Mouse (Mus musculus) naive thymus-derived CD4-positive, alpha-beta T cell, adult 2 months (primary cell): Measurements from ENCODE around the gene Pip4k2b.
"Not testable (repeated sequence)": the region's sequence is repeated elsewhere in the genome, so short reads cannot be mapped to it uniquely, and the experiment has no call there.

Experiments
- DNase-seq: peaks from one replicate; pipeline ENCODE4 v3.0.0-alpha.2; 2011; ENCODE audit warnings: low read depth

Gene Pip4k2b

GRCm38 (mm10) chr11:97748496-97748895, 4.0 kb upstream of the Pip4k2b start:
- no peak for DNase-seq

- DNase-seq: no peak
These were observed 3.3 kb upstream of the Pip4k2b start for GRCm38 (mm10) chr11:97747773-97748172.

DNA sequence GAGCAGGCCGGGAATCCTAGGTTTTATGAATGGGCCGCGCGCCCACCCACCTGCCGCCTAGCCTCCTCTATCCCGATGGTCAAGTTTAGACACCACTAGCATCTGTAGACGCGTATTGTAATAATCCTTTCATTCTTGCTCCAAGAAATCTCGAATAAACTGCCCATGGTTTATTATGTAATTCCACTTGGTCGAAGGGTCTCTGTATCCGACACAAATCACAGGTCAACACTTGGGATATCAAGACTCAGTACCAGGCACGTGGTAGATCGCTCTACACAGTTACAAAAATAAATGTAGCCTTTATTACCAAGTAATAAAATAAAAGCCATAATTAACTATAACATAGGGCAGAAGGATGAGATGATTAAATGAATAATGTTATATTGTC, 822 bp upstream of the Pip4k2b start:
- DNase-seq: no peak

- DNase-seq: peak; percentile 98
These were observed 320 bp upstream of the Pip4k2b start for GRCm38 (mm10) chr11:97744718-97745330.

GRCm38 (mm10) chr11:97743423-97743822, 1.1 kb downstream of the Pip4k2b start:
- DNase-seq: peak; percentile 46

GRCm38 (mm10) chr11:97742591-97742990, 1.9 kb downstream of the Pip4k2b start:
- DNase-seq: no peak

GRCm38 (mm10) chr11:97742157-97742556, 2.3 kb downstream of the Pip4k2b start:
- no peak for DNase-seq

GRCm38 (mm10) chr11:97740190-97740589, 4.3 kb downstream of the Pip4k2b start:
- DNase-seq: no peak

DNA sequence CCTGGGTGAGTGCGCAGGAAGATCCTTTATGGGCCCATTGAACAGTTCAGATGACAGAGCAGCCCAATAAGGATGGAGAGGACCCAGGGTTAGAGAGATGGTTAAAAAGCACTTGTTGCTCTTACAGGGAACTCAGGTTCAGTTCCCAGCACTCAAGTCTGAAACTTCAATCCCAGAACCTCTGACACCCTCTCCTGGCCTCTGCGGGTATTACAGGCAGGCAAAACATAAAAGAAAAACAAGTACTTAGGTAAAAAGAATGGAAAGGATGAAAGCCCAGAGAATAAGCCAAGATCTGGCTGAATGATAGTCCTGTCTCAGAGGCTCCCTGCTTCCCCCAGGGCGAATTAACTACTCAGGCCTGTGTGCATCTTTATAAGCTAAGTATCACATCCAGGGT, 5.3 kb downstream of the Pip4k2b start:
- DNase-seq: peak; percentile 53

DNA sequence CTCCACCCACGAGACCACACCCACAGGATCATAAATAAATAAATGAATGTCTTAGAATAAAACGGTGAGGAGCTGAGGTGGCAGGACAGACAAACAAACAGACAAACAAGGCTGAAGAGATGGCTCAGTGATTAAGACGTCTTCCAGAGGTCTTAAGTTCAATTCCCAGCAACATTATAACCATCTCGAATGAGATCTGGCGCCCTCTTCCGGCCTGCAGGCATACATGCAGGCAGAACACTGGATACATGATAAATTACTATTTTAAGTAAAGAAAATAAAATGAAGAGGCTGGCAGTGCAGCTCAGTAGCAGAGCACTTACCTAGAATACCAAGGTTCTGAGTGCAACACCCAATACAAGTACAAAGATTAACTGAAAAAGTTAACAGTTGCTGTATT, 5.8 kb downstream of the Pip4k2b start:
- peak; percentile 63 for DNase-seq

GRCm38 (mm10) chr11:97737600-97737999, 6.9 kb downstream of the Pip4k2b start:
- DNase-seq: no peak

DNA sequence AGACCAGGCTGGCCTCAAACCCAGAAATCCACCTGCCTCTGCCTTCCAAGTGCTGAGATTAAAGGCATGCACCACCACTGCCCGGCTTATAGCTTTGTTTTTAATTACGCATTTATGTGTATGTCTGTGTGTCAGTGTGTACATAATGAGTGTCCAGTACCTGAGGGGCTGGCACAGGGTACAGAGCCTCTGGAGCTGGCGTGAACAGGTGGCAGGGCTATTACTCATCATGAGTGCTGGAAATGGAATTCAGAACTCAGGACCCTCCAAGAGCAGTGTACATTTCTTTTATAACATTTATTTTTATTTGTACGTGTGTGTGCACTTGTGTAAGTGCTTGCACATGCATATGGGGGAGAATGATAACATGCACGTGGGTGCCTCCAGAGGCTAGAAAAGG, 7.9 kb downstream of the Pip4k2b start:
- no peak for DNase-seq

- not testable (repeated sequence) for DNase-seq
These were observed 9.7 kb downstream of the Pip4k2b start for GRCm38 (mm10) chr11:97734810-97735209.

DNA sequence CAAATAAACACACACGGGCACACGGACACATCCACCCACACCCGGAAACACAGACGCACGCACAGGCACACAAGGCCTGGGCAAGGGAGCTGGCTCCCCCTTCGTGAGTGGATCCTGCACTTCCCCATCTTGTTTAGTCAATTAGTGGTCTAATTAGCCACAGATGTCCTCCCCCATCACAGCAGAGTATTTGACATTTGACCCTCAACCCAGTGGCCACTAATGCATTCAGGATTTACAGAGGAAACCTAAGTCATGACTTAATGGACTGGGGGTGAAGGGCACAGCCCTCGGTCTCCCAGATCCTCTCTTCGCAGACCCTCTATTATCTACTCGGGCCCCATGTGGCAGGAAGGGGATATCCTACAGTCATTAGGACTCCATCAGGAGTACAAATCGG, 10.8 kb downstream of the Pip4k2b start:
- DNase-seq: no peak

GRCm38 (mm10) chr11:97728730-97729129, 15.8 kb downstream of the Pip4k2b start:
- peak; percentile 65 for DNase-seq

DNA sequence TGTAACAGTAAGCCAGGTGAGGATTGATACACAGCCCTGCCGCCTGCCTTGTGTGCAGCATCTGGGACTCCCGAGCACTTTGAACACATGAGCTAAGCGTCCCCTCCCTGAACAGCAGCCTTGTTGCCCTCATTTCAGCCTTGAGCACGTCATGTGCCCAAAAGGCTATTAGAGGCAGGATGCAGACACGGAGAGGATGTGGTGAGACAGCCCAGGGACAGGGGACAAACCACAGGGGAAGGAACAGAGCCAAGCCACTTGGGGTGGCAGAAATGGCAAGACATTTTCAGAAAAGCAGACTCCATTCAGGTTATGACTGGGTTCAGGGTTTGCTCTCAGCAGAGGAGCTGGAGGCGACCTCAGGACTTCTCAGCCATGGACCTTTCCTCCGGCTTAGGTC, 16.2 kb downstream of the Pip4k2b start:
- DNase-seq: peak; percentile 84

DNA sequence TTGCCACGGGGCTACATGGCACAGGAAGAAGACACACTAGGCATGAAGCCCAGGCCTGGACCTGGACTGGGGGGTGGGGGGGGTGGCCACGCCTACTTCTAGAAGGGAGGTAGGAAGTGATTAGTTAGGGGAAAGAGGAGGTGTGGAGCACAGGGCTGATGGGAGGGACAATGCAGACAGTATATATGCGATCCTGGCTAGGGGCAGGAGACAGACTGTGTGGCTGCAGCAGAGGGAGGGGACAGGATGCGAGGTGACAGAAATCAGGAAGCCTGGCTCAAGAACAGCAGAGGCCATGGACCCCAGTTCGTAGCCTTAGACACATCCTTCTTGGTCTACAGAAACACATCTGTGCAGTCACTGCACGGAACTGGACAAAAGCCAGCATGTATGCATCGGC, 20.8 kb downstream of the Pip4k2b start:
- DNase-seq: no peak

GRCm38 (mm10) chr11:97721338-97721737, 23.2 kb downstream of the Pip4k2b start:
- no peak for DNase-seq

GRCm38 (mm10) chr11:97719041-97719440, 25.5 kb downstream of the Pip4k2b start:
- DNase-seq: peak; percentile 57

DNA sequence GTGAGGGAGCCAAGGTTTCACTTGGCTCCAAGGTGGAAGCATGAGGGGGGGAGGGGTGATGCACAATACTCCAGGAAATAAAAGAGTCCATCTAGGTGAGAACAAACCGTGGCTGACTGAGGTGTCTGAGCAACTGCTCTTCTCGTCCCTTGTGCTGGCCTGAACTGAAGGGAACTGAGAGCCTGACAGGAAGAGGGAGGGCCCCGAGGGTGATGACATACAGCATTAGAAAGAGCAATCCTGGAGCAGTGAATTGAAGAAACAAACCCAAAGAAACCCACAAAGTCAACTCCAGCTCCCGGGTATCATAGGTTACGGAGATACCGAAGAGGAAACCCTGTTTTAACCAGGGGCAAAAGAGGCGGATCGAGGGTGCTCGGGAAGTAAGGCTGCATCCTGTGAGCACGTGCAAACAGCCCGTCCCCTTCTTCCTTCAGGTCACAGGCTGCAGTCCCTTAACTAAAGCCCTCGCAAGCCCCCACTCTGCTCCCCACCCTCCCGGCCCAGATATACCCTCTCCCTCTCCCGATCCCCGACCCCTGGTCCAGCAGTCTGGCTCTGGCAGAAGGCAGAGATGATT, 26.1 kb downstream of the Pip4k2b start:
- DNase-seq: peak; percentile 63

DNA sequence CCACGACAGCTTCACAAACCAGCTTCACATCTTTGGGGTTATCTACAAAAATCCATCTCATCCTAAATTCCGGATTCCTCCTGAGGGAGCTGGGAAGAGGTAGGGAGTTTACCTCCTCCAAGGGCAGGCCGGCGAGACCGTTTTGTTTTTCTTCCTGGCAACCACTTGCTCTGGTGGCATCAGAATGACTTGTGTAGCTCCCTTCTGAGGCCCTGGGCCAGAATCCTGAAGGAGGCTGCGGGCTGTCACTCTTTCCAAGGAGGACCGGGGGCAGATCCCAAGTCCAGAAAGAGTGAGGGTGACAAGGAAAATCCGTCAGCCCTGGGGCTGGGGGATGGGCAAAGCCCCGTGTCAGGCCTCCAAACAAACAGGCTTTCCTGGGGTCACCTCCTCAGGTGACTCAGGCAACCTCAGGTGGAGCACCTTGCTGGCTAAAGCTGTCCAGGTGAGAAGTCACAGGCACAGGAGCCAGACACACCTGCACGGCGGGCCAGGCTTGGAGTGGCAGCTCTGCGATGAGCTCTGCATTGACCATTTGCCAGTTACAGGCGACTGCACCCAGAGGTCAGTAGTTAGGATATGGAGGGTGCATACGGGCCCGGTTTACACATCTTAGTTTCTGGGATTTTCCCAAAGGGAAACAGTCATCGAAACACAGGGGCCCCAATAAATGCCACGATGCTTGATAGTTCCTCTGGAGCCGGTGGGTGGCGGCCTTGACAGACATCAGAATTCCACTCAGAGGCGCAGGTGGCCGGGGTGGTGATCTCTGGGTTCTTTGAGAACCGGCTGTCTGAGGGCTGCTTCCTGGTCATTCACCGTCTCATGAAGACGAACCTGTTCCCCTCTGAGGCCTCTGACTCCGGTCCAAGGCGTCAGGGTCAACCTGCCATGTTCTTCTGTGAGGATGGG, 26.9 kb downstream of the Pip4k2b start:
- DNase-seq: no peak

- no peak for DNase-seq
These were observed 28.5 kb downstream of the Pip4k2b start for GRCm38 (mm10) chr11:97716021-97716420.
